Mouse (Mus musculus) bone marrow macrophage, adult 2 months (primary cell): ENCODE measurements around the gene Syde2. TPM values are rescaled to one million over a fixed set of nuclear protein-coding genes. Genes with fewer than 3 reads are reported as not detected.

Experiments
- H3K27ac ChIP-seq: 2 replicates; pipeline ENCODE4 v1.5.1; 2012; ENCODE audit warnings: low read depth, low read length; ENCODE audit not compliant: insufficient read depth
- H3K4me1 ChIP-seq: 2 replicates; pipeline ENCODE4 v1.6.1; 2012; ENCODE audit warnings: low read length; ENCODE audit not compliant: control insufficient read depth, insufficient read depth
- H3K4me3 ChIP-seq: 2 replicates; pipeline ENCODE4 v1.5.1; 2012; ENCODE audit warnings: mild to moderate bottlenecking, low read length, moderate library complexity; ENCODE audit not compliant: insufficient read depth
- CTCF ChIP-seq: IDR thresholded peaks from 2 replicates; pipeline ENCODE4 v1.5.1; 2012; ENCODE audit warnings: low read depth, mild to moderate bottlenecking, low read length, moderate library complexity
- POLR2A ChIP-seq: IDR thresholded peaks from 2 replicates; pipeline ENCODE4 v1.6.1; 2012; ENCODE audit warnings: mild to moderate bottlenecking, low read depth, low read length, borderline replicate concordance
- polyA plus RNA-seq: library from polyadenylated mRNA; stranded (reverse); fragments of >200 nt; gene quantifications from 2 replicates; pipeline ENCODE4 v1.2.4, GENCODE M21; 2012; ENCODE audit not compliant: missing spikeins, insufficient read depth, insufficient read length

Gene Syde2
- polyA plus RNA-seq, 1 experiment = not detected

DNA sequence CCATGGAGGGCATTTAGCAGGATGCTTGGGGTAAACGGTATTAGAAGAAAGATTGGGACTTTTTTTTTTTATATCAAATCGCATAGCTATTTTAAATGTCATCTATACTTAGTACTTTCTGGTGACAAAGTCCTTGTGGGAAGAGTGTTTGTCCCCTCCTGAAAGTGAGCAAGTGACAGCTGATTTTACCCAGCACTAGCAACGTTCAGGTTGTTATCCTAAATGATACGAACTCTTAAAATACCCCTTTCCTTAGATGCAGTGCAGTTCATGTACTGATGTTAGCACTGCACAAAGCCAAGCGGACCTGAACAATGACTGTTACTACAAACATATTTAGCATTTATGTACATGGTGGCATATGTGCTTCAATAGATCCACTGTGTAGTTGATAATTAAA, 20.9 kb upstream of the Syde2 start:
- TF ChIP-seq CTCF = no peak
- no peak for TF ChIP-seq POLR2A
- H3K4me1 ChIP-seq = peaks cover 15% of the 10 kb centered on the region

DNA sequence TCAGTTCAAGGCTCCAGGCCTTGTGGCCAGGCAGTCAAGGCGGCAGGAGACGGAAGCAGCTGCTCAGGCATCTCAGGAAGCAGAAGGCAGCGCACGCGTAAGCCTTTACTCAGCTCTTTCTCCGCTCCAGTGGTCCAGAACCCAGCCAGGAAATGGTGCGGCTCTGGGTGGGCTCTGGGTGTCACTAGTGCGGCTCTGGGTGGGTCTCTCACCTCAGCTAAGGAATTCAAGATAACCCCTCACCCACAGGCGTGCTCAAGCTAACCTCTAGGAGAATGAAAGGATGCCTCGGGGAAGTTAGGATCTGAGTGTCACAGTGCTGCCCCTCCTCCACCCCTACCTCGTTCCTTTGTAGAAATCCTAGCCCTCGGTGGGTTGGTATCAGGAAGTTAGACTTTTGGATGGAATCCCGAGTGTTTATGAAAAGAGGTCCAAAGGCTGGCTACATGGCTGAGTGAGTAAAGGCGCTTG, 18.6 kb upstream of the Syde2 start:
- H3K27ac ChIP-seq = no peak overlapping the region
- no peak overlapping the region for H3K4me3 ChIP-seq
- peaks cover 8% of the 10 kb centered on the region for H3K4me1 ChIP-seq
- TF ChIP-seq POLR2A (no peak), CTCF (no peak)

More for the DNA sequence above, 20.9 kb upstream of the Syde2 start:
- Histone ChIP-seq H3K27ac (no peak overlapping the region), H3K4me3 (no peak overlapping the region)

GRCm38 (mm10) chr3:145971501-145971900, 16.2 kb upstream of the Syde2 start:
- no peaks in the 10 kb centered on the region for H3K4me1 ChIP-seq
- H3K4me3 ChIP-seq = no peak overlapping the region
- no peak for TF ChIP-seq CTCF
- TF ChIP-seq POLR2A = no peak
- no peak overlapping the region for H3K27ac ChIP-seq

GRCm38 (mm10) chr3:145974986-145975385, 12.7 kb upstream of the Syde2 start:
- H3K27ac ChIP-seq = no peak overlapping the region
- TF ChIP-seq POLR2A = no peak
- TF ChIP-seq CTCF = no peak
- H3K4me3 ChIP-seq = no peak overlapping the region
- H3K4me1 ChIP-seq = no peaks in the 10 kb centered on the region

DNA sequence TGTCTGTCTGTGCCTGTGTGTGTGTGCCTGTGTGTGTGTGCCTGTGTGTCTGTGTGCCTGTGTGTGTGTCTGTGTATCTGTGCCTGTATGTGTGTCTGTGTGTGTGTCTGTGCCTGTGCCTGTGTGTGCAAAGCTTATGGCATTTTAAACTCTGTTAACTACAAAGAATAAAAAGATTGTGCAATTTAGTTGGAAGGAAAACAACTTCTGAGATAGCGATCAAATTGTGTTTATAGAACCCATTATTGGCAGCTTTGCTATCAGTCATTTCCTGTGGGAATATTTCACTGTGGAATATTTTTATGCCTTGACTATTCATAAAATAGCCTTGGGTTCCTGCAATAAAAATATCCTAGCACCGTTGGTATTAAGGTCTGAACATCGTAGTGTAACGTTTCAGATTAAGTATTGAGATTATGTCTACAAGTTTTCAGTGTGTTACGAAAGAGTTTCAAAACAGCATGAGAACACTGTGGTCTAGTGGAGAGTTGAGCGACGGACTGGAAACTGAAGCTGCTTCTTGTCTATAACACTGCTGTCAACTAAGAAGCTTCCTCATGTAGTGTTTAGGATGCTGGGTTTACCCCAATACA, 2.2 kb upstream of the Syde2 start:
- no peak overlapping the region for H3K4me3 ChIP-seq
- H3K4me1 ChIP-seq = no peaks in the 10 kb centered on the region
- TF ChIP-seq CTCF (no peak), POLR2A (no peak)
- no peak overlapping the region for H3K27ac ChIP-seq

DNA sequence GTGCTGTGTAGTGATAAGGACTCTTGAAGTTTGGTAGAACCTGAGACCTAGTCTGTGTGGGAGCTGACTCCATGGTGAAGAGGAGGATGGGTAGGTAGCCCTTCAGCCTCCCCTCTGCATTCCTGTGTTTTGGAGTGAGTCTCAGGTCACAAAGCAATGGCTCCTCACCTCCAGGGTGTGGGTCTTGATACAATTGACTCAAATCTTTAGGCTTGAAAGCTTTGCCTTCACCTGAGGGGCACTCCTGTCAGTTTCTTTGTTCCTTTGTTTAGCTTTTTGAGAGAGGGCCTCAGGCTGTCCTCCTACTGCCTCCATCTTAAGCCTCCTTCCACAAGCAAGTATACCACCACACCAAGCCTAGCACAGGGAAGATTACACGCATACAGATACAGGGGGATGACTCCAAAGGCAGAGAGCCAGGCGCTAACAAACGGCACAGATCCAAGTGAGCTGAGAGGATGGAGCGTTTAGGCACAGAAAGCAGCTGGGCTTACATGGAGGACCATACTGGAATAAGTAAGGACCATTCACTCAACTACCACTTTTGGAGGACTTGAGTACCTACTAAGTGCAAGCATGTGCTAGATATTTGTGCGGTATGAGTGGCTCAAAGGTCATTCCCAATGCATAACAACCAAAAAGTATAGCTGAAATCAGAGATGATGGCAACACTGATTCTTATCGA, 1.2 kb upstream of the Syde2 start:
- no peak overlapping the region for H3K4me3 ChIP-seq
- H3K27ac ChIP-seq = no peak overlapping the region
- no peak for TF ChIP-seq CTCF
- TF ChIP-seq POLR2A = no peak
- no peaks in the 10 kb centered on the region for H3K4me1 ChIP-seq

- TF ChIP-seq POLR2A (no peak), CTCF (no peak)
- Histone ChIP-seq H3K4me1 (no peaks in the 10 kb centered on the region), H3K27ac (no peak overlapping the region), H3K4me3 (peak overlapping the region; percentile 46)
These were observed 457 bp downstream of the Syde2 start for GRCm38 (mm10) chr3:145987970-145988683.

DNA sequence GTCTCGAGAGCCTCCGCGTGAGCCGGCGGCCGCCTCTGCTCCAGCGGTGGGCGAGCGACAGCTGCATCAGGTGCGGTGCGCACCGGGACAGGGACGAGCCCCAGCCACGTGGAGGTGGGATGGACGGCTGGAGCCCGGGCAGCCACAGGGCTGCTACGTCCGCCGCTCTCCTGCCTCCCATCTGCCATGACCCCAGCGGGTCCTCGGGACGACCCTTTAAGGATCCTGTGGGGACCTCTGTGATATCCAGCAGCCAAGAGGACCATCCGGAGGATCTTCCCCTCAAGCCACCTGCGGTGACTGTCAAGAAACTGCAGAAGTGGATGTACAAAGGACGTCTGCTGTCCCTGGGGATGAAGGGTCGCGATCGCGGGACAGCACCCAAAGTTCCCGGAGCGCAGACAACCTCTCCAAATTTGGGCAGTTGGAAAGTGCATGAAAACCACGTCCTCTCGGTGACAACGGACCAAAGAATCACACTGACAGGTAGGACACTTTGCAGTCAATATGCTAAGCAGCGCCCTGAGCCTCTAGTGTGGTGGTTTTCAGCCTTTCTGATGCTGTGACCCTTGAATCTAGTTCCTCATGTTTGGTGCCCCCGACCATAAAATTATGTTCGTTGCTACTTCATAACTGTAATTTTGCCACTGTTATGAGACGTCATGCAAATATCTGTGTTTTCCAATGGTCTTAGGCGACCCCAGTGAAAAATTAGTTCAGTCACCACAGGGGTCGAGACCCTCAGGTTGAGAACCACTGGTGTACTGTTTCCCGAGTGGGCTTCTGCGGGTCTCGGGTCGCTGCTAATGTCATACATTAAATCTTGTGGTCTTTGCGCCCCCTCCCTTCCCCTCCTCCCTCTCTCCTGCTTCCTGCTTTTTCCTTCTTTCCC, 1.3 kb downstream of the Syde2 start:
- H3K27ac ChIP-seq = no peak overlapping the region
- H3K4me1 ChIP-seq = no peaks in the 10 kb centered on the region
- peak overlapping the region; percentile 46; the same call in 1 of the 2 replicates for H3K4me3 ChIP-seq
- TF ChIP-seq CTCF = no peak
- TF ChIP-seq POLR2A = no peak

DNA sequence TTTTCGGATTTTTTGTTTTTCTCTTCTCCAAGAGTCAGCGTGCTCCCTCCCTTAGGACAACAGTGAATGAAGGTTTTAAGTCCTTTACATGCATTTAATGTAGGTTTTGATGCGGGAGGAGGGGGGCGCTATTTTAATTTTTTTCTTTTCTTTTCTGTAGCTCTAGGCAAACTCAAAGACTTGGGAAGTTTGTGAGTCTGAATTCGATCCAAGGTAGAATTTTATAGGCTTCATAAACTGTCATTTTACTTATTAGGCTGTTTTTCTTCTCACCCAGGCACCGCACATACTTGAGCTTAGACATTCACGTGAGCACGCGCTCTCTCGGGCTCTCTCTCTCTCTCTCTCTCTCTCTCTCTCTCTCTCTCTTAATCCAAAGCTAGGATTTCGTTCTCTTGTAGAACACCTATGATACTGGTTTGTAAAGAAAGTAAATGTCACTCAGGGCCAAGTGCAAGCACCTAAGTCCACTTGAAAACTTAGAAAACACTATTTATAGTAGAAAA, 2.0 kb downstream of the Syde2 start:
- TF ChIP-seq CTCF (no peak), POLR2A (no peak)
- H3K4me3 ChIP-seq = no peak overlapping the region
- no peak overlapping the region for H3K27ac ChIP-seq
- no peaks in the 10 kb centered on the region for H3K4me1 ChIP-seq
